Mouse (Mus musculus): ENCODE results near the gene Snx33. TPM values are rescaled to one million over a fixed set of nuclear protein-coding genes. Genes with fewer than 3 reads are reported as not detected.

Gene Snx33
- total and polyA plus RNA-seq, 2 experiments from 2014 or later, result 1.3 to 5.8 TPM

GRCm38 (mm10) chr9:56926025-56926360, 2.2 kb downstream of the Snx33 start:
- no peak for ATAC-seq
- no peaks in the 10 kb centered on the region for H3K9me3 ChIP-seq (ENCODE audit: low read length)
- H3K4me3 ChIP-seq (ENCODE audit: low read depth, low read length), result no peak overlapping the region
- H3K36me3 ChIP-seq (ENCODE audit: insufficient read depth), result no peaks in the 10 kb centered on the region
- H3K4me2 ChIP-seq (ENCODE audit: low read depth), result 0 out of 2 replicates have a peak overlapping the region, but pooled peaks have one; percentile 93
- no peaks in the 10 kb centered on the region for H3K4me1 ChIP-seq (ENCODE audit: insufficient read depth)
- H3K27ac ChIP-seq (ENCODE audit: low read depth, low read length), result no peak overlapping the region
- 97% methylated on average over 10 of the region's 10 CpGs for WGBS
- no peak for DNase-seq
- no peak for TF ChIP-seq CTCF (IDR thresholded peaks at IDR 0.05; ENCODE audit: low read depth)
- H3K9ac ChIP-seq, result no peak overlapping the region
- no peaks in the 10 kb centered on the region for H3K27me3 ChIP-seq (ENCODE audit: insufficient read depth, low read length)

- H3K4me3 ChIP-seq (ENCODE audit: low read depth, low read length), result no peak overlapping the region
- no peak overlapping the region for H3K27ac ChIP-seq (ENCODE audit: low read depth, low read length)
- H3K4me2 ChIP-seq (ENCODE audit: low read depth), result peak overlapping the region; percentile 22; the same call in 1 of the 2 replicates
- H3K27me3 ChIP-seq (ENCODE audit: insufficient read depth, low read length), result no peaks in the 10 kb centered on the region
- no peaks in the 10 kb centered on the region for H3K4me1 ChIP-seq (ENCODE audit: insufficient read depth)
- no peaks in the 10 kb centered on the region for H3K36me3 ChIP-seq (ENCODE audit: insufficient read depth)
- no peak overlapping the region for H3K9ac ChIP-seq
- ATAC-seq (no peak), DNase-seq (no peak)
- TF ChIP-seq CTCF (IDR thresholded peaks at IDR 0.05; ENCODE audit: low read depth), result no peak
- H3K9me3 ChIP-seq (ENCODE audit: low read length), result no peaks in the 10 kb centered on the region
- WGBS, result 92% methylated on average over 26 of the region's 26 CpGs
These were observed 2.7 kb downstream of the Snx33 start for GRCm38 (mm10) chr9:56925291-56926024.

GRCm38 (mm10) chr9:56924651-56925027, 3.5 kb downstream of the Snx33 start:
- TF ChIP-seq CTCF (IDR thresholded peaks at IDR 0.05; ENCODE audit: low read depth), result no peak

GRCm38 (mm10) chr9:56923841-56924650, 4.1 kb downstream of the Snx33 start:
- no peak for TF ChIP-seq CTCF (IDR thresholded peaks at IDR 0.05; ENCODE audit: low read depth)
- DNase-seq (no peak), ATAC-seq (no peak)
- Histone ChIP-seq H3K4me3 (ENCODE audit: low read depth, low read length) (no peak overlapping the region), H3K36me3 (ENCODE audit: insufficient read depth) (no peaks in the 10 kb centered on the region), H3K4me2 (ENCODE audit: low read depth) (peak overlapping the region; percentile 22), H3K9me3 (ENCODE audit: low read length) (no peaks in the 10 kb centered on the region), H3K27me3 (ENCODE audit: insufficient read depth, low read length) (no peaks in the 10 kb centered on the region), H3K4me1 (ENCODE audit: insufficient read depth) (no peaks in the 10 kb centered on the region), H3K9ac (0 out of 2 replicates have a peak overlapping the region, but pooled peaks have one; percentile 2), H3K27ac (ENCODE audit: low read depth, low read length) (no peak overlapping the region)
- 75% methylated on average over 8 of the region's 8 CpGs for WGBS

More at GRCm38 (mm10) chr9:56924651-56925027, 3.5 kb downstream of the Snx33 start:
- ATAC-seq, result peak; percentile 55
- Histone ChIP-seq H3K27me3 (ENCODE audit: insufficient read depth, low read length) (no peaks in the 10 kb centered on the region), H3K9me3 (ENCODE audit: low read length) (no peaks in the 10 kb centered on the region), H3K27ac (ENCODE audit: low read depth, low read length) (no peak overlapping the region), H3K36me3 (ENCODE audit: insufficient read depth) (no peaks in the 10 kb centered on the region), H3K4me1 (ENCODE audit: insufficient read depth) (no peaks in the 10 kb centered on the region), H3K4me2 (ENCODE audit: low read depth) (peak overlapping the region; percentile 22), H3K9ac (no peak overlapping the region), H3K4me3 (ENCODE audit: low read depth, low read length) (no peak overlapping the region)
- 28% methylated on average over 7 of the region's 7 CpGs for WGBS
- DNase-seq, result peak; percentile 29

DNA sequence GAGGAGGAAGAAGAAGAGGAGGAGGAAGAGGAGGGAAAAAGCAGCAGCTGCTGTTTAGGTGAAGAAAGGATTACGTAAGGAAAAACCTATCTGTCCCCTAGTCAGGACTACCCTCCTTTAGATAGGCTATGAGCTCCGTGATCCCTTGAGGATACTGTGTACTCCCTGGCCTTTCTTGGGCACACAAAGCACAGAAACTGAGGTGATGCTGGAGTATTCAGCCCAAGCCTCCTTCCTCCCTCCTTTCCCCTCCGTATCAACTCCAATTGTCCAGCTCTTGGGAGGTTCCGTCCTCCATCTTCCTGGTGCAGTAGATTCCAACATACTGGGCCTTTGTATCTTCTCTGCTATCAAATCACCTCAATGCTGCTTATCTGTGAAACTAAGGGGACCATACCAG, 5.4 kb downstream of the Snx33 start:
- H3K9me3 ChIP-seq (ENCODE audit: low read length), result no peaks in the 10 kb centered on the region
- no peaks in the 10 kb centered on the region for H3K27me3 ChIP-seq (ENCODE audit: insufficient read depth, low read length)
- no peak for TF ChIP-seq CTCF (IDR thresholded peaks at IDR 0.05; ENCODE audit: low read depth)
- 92% methylated on average over 4 of the region's 4 CpGs for WGBS
- H3K9ac ChIP-seq, result no peak overlapping the region
- H3K36me3 ChIP-seq (ENCODE audit: insufficient read depth), result no peaks in the 10 kb centered on the region
- H3K27ac ChIP-seq (ENCODE audit: low read depth, low read length), result no peak overlapping the region
- no peak overlapping the region for H3K4me2 ChIP-seq (ENCODE audit: low read depth)
- DNase-seq (no peak), ATAC-seq (no peak)
- H3K4me3 ChIP-seq (ENCODE audit: low read depth, low read length), result no peak overlapping the region
- no peaks in the 10 kb centered on the region for H3K4me1 ChIP-seq (ENCODE audit: insufficient read depth)

- no peak for TF ChIP-seq CTCF (IDR thresholded peaks at IDR 0.05; ENCODE audit: low read depth)
- Histone ChIP-seq H3K9me3 (ENCODE audit: low read length) (no peaks in the 10 kb centered on the region), H3K36me3 (ENCODE audit: insufficient read depth) (no peaks in the 10 kb centered on the region), H3K9ac (no peak overlapping the region), H3K27me3 (ENCODE audit: insufficient read depth, low read length) (no peaks in the 10 kb centered on the region), H3K27ac (ENCODE audit: low read depth, low read length) (no peak overlapping the region), H3K4me2 (ENCODE audit: low read depth) (no peak overlapping the region), H3K4me3 (ENCODE audit: low read depth, low read length) (no peak overlapping the region), H3K4me1 (ENCODE audit: insufficient read depth) (no peaks in the 10 kb centered on the region)
- 98% methylated on average over 13 of the region's 13 CpGs for WGBS
- DNase-seq (no peak), ATAC-seq (no peak)
These were observed 9.7 kb downstream of the Snx33 start for GRCm38 (mm10) chr9:56918466-56918865.

DNA sequence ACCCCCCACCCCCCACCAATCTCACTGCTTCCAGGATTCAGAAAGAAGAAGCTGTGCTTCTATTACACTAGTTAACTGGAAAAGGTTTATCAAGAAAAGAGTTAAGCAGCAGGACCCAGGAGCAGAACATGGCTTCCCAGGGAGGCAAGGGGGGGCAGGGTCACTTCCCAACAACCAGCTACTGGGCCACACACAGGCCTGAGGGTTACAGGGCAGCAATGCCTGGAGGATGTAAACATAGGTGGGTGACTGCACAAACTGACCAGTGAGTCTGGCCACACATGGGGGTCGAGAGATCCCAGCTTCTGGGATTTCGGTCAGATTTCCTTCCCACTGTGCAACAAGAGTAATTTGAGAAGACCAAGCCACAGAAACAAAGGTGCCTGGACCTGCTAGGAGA, 11.0 kb downstream of the Snx33 start:
- Histone ChIP-seq H3K9ac (no peak overlapping the region), H3K4me1 (ENCODE audit: insufficient read depth) (no peaks in the 10 kb centered on the region), H3K27ac (ENCODE audit: low read depth, low read length) (no peak overlapping the region), H3K9me3 (ENCODE audit: low read length) (no peaks in the 10 kb centered on the region), H3K4me3 (ENCODE audit: low read depth, low read length) (no peak overlapping the region), H3K36me3 (ENCODE audit: insufficient read depth) (no peaks in the 10 kb centered on the region), H3K4me2 (ENCODE audit: low read depth) (no peak overlapping the region), H3K27me3 (ENCODE audit: insufficient read depth, low read length) (no peaks in the 10 kb centered on the region)
- DNase-seq, result no peak
- WGBS, result 68% methylated on average over 2 of the region's 2 CpGs
- no peak for ATAC-seq
- TF ChIP-seq CTCF (IDR thresholded peaks at IDR 0.05; ENCODE audit: low read depth), result no peak

Measured in forebrain, postnatal 0 days (tissue).